Comparison of ENCODE assay signal across 19 mouse cellular contexts in the genomic region with DNA sequence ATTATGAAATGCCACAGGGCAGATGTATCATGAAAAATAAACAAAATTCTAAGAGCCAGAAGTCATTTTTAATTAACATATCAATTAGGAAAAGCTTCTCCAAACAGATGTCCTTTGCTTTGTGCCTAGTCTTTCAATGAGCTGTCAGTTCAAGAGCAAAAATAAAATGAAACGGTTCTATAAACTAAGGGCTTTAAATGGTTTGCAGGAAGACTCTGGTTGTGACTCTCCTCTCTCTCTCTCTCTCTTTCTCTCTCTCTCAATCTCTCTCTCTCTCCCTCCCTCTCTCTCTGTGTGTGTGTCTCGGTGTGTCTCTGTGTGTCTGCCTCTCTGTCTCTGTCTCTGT.
A peak's percentile ranks its signal among the peaks of the same experiment; 100 is the strongest.
DNase-seq lines count a peak whose midpoint lies in the region; ATAC-seq lines count a peak whose summit lies in the region.
"Had no signal": no experiment of that assay in that cellular context is flagged by ENCODE, and none has a peak within 500 bp of the region (broad histone marks: within the 10 kb centered on the region; RNA-seq: fewer than 3 reads in every experiment).

No protein-coding gene starts in this region.

- no peaks in the 10 kb centered on the region for H3K36me3 ChIP-seq in kidney, embryonic 14.5 days (ENCODE audit: control insufficient read depth, insufficient read depth, low read length)
- no peaks in the 10 kb centered on the region for H3K36me3 ChIP-seq in lung, embryonic 15.5 days
- no peaks in the 10 kb centered on the region for H3K36me3 ChIP-seq in intestine, embryonic 15.5 days
- no peaks in the 10 kb centered on the region for H3K36me3 ChIP-seq in stomach, embryonic 16.5 days (ENCODE audit: control insufficient read depth, insufficient read depth, low read length)
- H3K36me3 ChIP-seq: forebrain, embryonic 12.5 days; heart, embryonic 10.5 days; hindbrain, embryonic 13.5 days had no signal

- WGBS in kidney, embryonic 14.5 days: 47% methylated on average over 2 of the region's 2 CpGs
- 46% methylated on average over 2 of the region's 2 CpGs for WGBS in lung, embryonic 15.5 days
- WGBS in intestine, embryonic 15.5 days: 37% methylated on average over 2 of the region's 2 CpGs
- 54% methylated on average over 2 of the region's 2 CpGs for WGBS in stomach, embryonic 16.5 days

- H3K27ac ChIP-seq in kidney, embryonic 14.5 days (ENCODE audit: low read depth, low read length): no peak overlapping the region
- no peak overlapping the region for H3K27ac ChIP-seq in lung, embryonic 15.5 days
- H3K27ac ChIP-seq in intestine, embryonic 15.5 days: no peak overlapping the region
- no peak overlapping the region for H3K27ac ChIP-seq in stomach, embryonic 16.5 days (ENCODE audit: low read length)
- H3K27ac ChIP-seq: forebrain, embryonic 12.5 days; heart, embryonic 10.5 days; hindbrain, embryonic 13.5 days had no signal

- no peak for DNase-seq in kidney, adult 11 months
- DNase-seq in lung, postnatal 4 days: no peak
- DNase-seq in adrenal gland, postnatal 25 days: no peak
- DNase-seq: adrenal gland, postnatal 14 days; cerebellum, adult 18-20 months; cerebellum, adult 9-11 months; cerebellum, postnatal 36 days; gastrocnemius, postnatal 10 days had no signal

- H3K4me2 ChIP-seq in kidney, embryonic 14.5 days (replicated peaks; ENCODE audit: low read depth, low read length): no peak overlapping the region
- H3K4me2 ChIP-seq in lung, embryonic 15.5 days: no peak overlapping the region
- no peak overlapping the region for H3K4me2 ChIP-seq in intestine, embryonic 15.5 days (replicated peaks)
- no peak overlapping the region for H3K4me2 ChIP-seq in stomach, embryonic 16.5 days (ENCODE audit: low read depth, low read length)
- H3K4me2 ChIP-seq: forebrain, embryonic 12.5 days; hindbrain, embryonic 13.5 days had no signal

- H3K4me3 ChIP-seq in kidney, embryonic 14.5 days (ENCODE audit: low read length): no peak overlapping the region
- H3K4me3 ChIP-seq in lung, embryonic 15.5 days: no peak overlapping the region
- H3K4me3 ChIP-seq in intestine, embryonic 15.5 days (replicated peaks): no peak overlapping the region
- H3K4me3 ChIP-seq in stomach, embryonic 16.5 days (replicated peaks; ENCODE audit: low read length): no peak overlapping the region
- H3K4me3 ChIP-seq: forebrain, embryonic 12.5 days; heart, embryonic 10.5 days; hindbrain, embryonic 13.5 days had no signal

- no peak overlapping the region for H3K9ac ChIP-seq in kidney, embryonic 14.5 days (ENCODE audit: low read depth, low read length)
- no peak overlapping the region for H3K9ac ChIP-seq in lung, embryonic 15.5 days
- H3K9ac ChIP-seq in intestine, embryonic 15.5 days: no peak overlapping the region
- no peak overlapping the region for H3K9ac ChIP-seq in stomach, embryonic 16.5 days (ENCODE audit: low read length)
- H3K9ac ChIP-seq: forebrain, embryonic 12.5 days; hindbrain, embryonic 13.5 days had no signal

- ATAC-seq in kidney, embryonic 14.5 days (ENCODE audit: low FRiP score, low TSS enrichment): peak; percentile 73; the same call in 1 of the 2 replicates
- ATAC-seq in lung, embryonic 15.5 days (ENCODE audit: borderline replicate concordance, extremely low read depth, low FRiP score, low TSS enrichment): peak; percentile 79; the same call in 1 of the 2 replicates
- peak; percentile 67 for ATAC-seq in intestine, embryonic 15.5 days
- ATAC-seq in stomach, embryonic 16.5 days (ENCODE audit: insufficient read depth, low FRiP score): peak; percentile 71; the same call in 1 of the 2 replicates
- ATAC-seq: activated CD4-positive, CD25-positive, alpha-beta regulatory T cell, adult 4 months; forebrain, embryonic 16.5 days; Patski had no signal

- H3K9me3 ChIP-seq in kidney, embryonic 14.5 days (ENCODE audit: control insufficient read depth, low read length): no peaks in the 10 kb centered on the region
- no peaks in the 10 kb centered on the region for H3K9me3 ChIP-seq in lung, embryonic 15.5 days
- no peaks in the 10 kb centered on the region for H3K9me3 ChIP-seq in intestine, embryonic 15.5 days
- no peaks in the 10 kb centered on the region for H3K9me3 ChIP-seq in stomach, embryonic 16.5 days (replicated peaks; ENCODE audit: control insufficient read depth, low read length)
- H3K9me3 ChIP-seq: forebrain, embryonic 12.5 days; heart, embryonic 10.5 days; hindbrain, embryonic 13.5 days had no signal

- H3K27me3 ChIP-seq in kidney, embryonic 14.5 days (ENCODE audit: control insufficient read depth, insufficient read depth, low read length): no peaks in the 10 kb centered on the region
- no peaks in the 10 kb centered on the region for H3K27me3 ChIP-seq in lung, embryonic 15.5 days
- H3K27me3 ChIP-seq in intestine, embryonic 15.5 days (replicated peaks): no peaks in the 10 kb centered on the region
- no peaks in the 10 kb centered on the region for H3K27me3 ChIP-seq in stomach, embryonic 16.5 days (ENCODE audit: control insufficient read depth, insufficient read depth, low read length)
- H3K27me3 ChIP-seq: CH12.LX; forebrain, embryonic 12.5 days; hindbrain, embryonic 13.5 days; Patski had no signal

- H3K4me1 ChIP-seq in kidney, embryonic 14.5 days (ENCODE audit: control insufficient read depth, insufficient read depth, low read length): no peaks in the 10 kb centered on the region
- H3K4me1 ChIP-seq in lung, embryonic 15.5 days: no peaks in the 10 kb centered on the region
- H3K4me1 ChIP-seq in intestine, embryonic 15.5 days (replicated peaks): no peaks in the 10 kb centered on the region
- H3K4me1 ChIP-seq in stomach, embryonic 16.5 days (ENCODE audit: control insufficient read depth, insufficient read depth, low read length): no peaks in the 10 kb centered on the region
- H3K4me1 ChIP-seq: forebrain, embryonic 12.5 days; heart, embryonic 10.5 days; hindbrain, embryonic 13.5 days had no signal
